Mouse (Mus musculus) lung, postnatal 0 days (tissue): ENCODE measurements around the gene Picalm.

Experiments
- CTCF ChIP-seq: IDR thresholded peaks from 2 replicates; pipeline ENCODE4 v1.5.1; 2016; ENCODE audit warnings: antibody characterized with exemption, mild to moderate bottlenecking
- EP300 ChIP-seq: IDR thresholded peaks from 2 replicates; pipeline ENCODE4 v1.6.1; 2016; ENCODE audit warnings: antibody characterized with exemption, mild to moderate bottlenecking, control low read depth

DNA sequence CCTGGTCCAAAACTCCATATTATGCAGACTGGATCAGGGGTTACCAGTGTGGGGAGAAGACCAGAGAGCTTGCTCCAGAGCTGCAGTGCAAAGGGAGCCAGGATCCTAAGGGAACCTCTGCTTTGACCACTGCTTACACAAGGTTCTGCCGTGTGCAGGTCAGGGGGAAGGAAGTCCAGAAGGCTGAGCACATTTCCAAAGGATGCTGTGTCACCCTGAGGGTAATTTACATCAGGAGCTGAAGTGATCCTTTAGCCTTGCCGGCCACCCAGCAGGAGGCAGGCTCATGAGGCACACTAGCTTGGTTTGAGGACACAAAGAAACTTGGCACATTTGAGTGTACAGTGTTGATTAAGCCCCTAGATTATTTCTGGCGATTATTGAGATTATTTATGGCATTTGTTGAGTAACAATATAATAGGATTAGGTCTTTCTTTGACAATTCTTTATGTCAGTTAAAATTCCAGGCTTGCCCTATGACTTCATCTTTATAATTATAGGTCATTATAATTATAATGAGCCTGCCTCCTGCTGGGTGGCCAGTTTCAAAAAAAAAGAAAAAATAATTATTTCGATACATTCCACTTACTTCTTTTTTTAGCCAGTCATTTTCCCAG lies 106.4 kb downstream of the Picalm start:
- TF ChIP-seq EP300 (no peak), CTCF (no peak)
